Mouse (Mus musculus): ENCODE data around the gene Ngdn.

DNA sequence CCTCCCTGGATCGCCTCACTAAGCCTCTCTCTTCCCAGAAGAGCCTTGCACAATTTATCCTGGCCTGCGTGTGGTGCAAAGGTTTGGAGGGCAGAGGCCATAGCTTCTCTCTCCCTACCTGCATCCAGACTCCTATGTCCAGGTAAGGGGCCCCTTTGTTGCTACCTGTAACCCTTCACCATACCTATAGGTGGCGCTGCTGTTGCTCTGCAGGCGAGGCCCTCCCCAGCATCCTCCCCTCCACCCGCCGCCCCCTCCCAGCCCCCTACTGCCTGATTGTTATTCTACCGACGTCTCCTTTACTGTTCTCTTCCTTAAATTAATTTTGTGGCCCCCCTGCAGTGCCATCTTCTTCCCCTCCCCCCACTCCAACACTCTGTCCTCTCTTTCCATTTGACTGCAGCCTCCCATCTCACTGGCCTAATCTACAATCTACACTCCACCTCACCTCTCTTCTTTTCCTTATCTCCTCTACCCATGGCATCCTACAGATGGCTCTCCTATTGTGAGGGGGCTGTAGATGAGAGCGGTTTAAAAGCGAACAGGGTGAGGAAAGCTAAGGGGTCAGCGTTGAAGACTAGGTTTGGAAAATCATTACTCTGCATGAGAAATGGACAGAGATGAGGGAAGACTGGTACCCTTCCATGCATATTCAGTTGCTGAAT lies 13.9 kb downstream of the Ngdn start:
- no peak for TF ChIP-seq NRF1 (IDR thresholded peaks at IDR 0.05; ENCODE audit: insufficient read depth, low read depth, low read length, poor library complexity, severe bottlenecking)
- no peak for TF ChIP-seq MAZ (IDR thresholded peaks at IDR 0.05; ENCODE audit: low read depth, low read length)
- TF ChIP-seq CTCF (IDR thresholded peaks at IDR 0.05 in 2 of 3, conservative IDR thresholded peaks at IDR 0.05 in 1 of 3; ENCODE audit: control insufficient read depth in 1 of 3, insufficient read depth in 1 of 3, low read depth in 2 of 3, low read length in 3 of 3, poor library complexity in 1 of 3, severe bottlenecking in 1 of 3): peak; percentile 54 to 79 (median 55); a peak in 5 of 6 replicates
- no peak for TF ChIP-seq ZMIZ1 (IDR thresholded peaks at IDR 0.05; ENCODE audit: low read depth, low read length)
- TF ChIP-seq JUND (IDR thresholded peaks at IDR 0.05; ENCODE audit: low read depth, low read length): no peak
- no peak for TF ChIP-seq USF1 (IDR thresholded peaks at IDR 0.05; ENCODE audit: low read depth, low read length)
- TF ChIP-seq EP300 (IDR thresholded peaks at IDR 0.05; ENCODE audit: low read depth in 1 of 2, low read length in 2 of 2): peak in 1 of 2 experiments; percentile 31; a peak in 1 of 4 replicates
- TF ChIP-seq TCF12 (IDR thresholded peaks at IDR 0.05; ENCODE audit: low read depth, low read length): no peak
